Mouse (Mus musculus) midbrain, embryonic 10.5 days (tissue): ENCODE data around the gene Akr1b7. TPM values are rescaled to one million over a fixed set of nuclear protein-coding genes. Genes with fewer than 3 reads are reported as not detected.
A peak's percentile ranks its signal among the peaks of the same experiment; 100 is the strongest.

Experiments
- DNase-seq: peaks from one replicate; pipeline ENCODE4 v3.0.0-alpha.2; 2017; ENCODE audit warnings: low spot score
- H3K27ac ChIP-seq: fragments of 300-500 bp; sonication (generic); replicated peaks from 2 replicates; pipeline ENCODE4 v1.5.1; 2016; ENCODE audit warnings: mild to moderate bottlenecking
- H3K27me3 ChIP-seq: fragments of 300-500 bp; sonication (generic); 2 replicates; pipeline ENCODE4 v1.6.1; 2016; ENCODE audit warnings: low read depth, mild to moderate bottlenecking; ENCODE audit not compliant: poor library complexity, severe bottlenecking
- H3K36me3 ChIP-seq: fragments of 300-500 bp; sonication (generic); 2 replicates; pipeline ENCODE4 v1.6.1; 2016; ENCODE audit warnings: mild to moderate bottlenecking, moderate library complexity
- H3K4me1 ChIP-seq: fragments of 300-500 bp; sonication (generic); 2 replicates; pipeline ENCODE4 v1.6.1; 2016
- H3K4me3 ChIP-seq: fragments of 300-500 bp; sonication (generic); 2 replicates; pipeline ENCODE4 v1.5.1; 2016; ENCODE audit warnings: mild to moderate bottlenecking, moderate library complexity
- H3K9me3 ChIP-seq: fragments of 300-500 bp; sonication (generic); replicated peaks from 2 replicates; pipeline ENCODE4 v1.6.1; 2016; ENCODE audit warnings: mild to moderate bottlenecking
- WGBS: fragments of 180-500 bp; shearing (Covaris S2); methylation state at CpG from one replicate; pipeline ENCODE4 v1.1.7; 2016; 5-methylcytosine and 5-hydroxymethylcytosine counted together
- polyA plus RNA-seq: library from polyadenylated mRNA; unstranded; fragments of >200 nt; fragmentation: Nextera tagmentation; extraction: Ambion mirVana; gene quantifications from 2 replicates; pipeline ENCODE4 v1.2.1, GENCODE M21; 2016

Akr1b7 gene
- polyA plus RNA-seq, 1 experiment from 2014 or later, result not detected

DNA sequence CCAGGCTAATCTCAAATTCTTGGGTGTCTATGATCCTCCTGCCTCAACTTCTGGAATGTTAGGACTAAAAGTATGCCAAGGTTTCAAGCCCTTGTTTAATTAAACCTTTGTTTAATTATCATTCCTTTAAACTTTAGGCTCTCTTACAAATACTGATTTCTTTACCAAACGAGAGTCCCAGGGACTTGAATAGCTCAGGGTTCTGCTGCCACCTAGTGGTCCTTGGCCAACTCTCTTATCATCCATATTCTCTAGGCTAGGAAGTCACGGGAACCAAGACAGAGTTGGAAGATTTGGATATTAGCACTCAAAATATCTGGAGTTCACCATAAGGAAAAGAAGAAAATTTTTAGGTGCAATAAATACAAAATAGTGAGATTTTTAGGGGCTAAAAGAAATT lies 35.8 kb downstream of the Akr1b7 start:
- 12% methylated on average over 2 of the region's 2 CpGs for WGBS
- Histone ChIP-seq H3K36me3 (no peaks in the 10 kb centered on the region), H3K9me3 (no peaks in the 10 kb centered on the region), H3K4me3 (no peak overlapping the region), H3K27ac (no peak overlapping the region), H3K4me1 (no peaks in the 10 kb centered on the region), H3K27me3 (no peaks in the 10 kb centered on the region)
- peak; percentile 57 for DNase-seq

DNA sequence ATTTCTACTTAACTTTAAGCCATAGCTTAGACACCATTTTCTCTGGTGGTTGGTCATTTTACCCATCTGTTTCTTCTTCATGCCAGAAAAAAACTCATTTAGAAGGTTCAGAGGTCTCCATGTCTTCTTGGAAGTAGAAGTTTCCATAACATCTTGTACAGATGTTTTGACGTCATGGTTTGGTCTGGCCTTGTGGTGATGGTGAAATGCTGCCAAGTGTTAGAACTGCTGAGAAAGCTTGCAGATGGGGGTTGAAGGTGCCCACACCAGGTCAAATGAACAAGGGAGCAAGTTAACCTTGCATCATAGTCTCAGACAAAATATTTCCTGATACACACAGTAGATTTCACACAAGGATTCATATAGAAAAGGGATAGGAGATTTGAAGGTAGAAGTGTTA lies 36.6 kb downstream of the Akr1b7 start:
- H3K4me3 ChIP-seq, result no peak overlapping the region
- H3K27ac ChIP-seq, result no peak overlapping the region
- no peak for DNase-seq
- 83% methylated on average over 1 of the region's 1 CpGs for WGBS
- H3K27me3 ChIP-seq, result no peaks in the 10 kb centered on the region
- no peaks in the 10 kb centered on the region for H3K4me1 ChIP-seq
- H3K9me3 ChIP-seq, result no peaks in the 10 kb centered on the region
- H3K36me3 ChIP-seq, result no peaks in the 10 kb centered on the region

DNA sequence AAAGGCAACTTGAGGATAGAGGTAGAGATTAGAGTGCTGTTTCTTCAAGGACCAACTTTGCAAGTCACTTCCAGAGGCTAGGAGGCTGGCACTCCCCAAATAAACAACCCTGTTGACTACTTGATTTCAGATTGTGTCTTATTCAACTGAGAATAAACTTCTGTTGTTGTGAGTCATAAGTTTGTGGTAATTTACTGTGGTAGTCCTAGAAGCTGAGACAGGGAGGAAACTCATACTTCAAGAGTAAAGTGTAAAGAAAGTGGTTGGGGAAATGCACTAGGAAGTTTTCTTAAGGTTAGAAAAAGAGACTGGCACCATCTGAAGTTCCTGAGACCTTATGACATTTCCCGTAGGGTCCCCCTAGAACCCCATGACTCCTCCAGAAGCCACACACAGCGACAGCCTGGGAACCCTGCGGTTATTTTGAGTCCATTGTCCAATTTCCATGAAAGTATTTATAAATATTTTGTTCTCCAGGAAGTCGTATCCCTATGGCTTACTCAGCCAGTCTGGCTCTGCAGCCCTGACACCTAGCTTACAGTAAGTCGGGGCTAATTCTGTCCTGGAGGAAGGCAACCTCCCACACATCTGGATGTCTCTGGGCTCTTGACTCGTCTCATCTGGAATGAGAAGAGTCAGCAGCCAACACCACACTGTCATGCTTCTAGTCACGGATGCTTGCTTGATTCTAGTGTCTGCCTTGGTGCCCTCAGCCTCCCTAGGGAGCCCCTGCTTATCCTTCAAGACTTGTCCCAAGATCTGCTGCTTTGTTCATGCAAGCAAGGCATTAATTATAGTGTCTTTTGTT lies 41.0 kb downstream of the Akr1b7 start:
- no peaks in the 10 kb centered on the region for H3K4me1 ChIP-seq
- no peaks in the 10 kb centered on the region for H3K36me3 ChIP-seq
- H3K27ac ChIP-seq, result no peak overlapping the region
- DNase-seq, result no peak
- no peaks in the 10 kb centered on the region for H3K27me3 ChIP-seq
- H3K9me3 ChIP-seq, result no peaks in the 10 kb centered on the region
- 72% methylated on average over 7 of the region's 7 CpGs for WGBS
- H3K4me3 ChIP-seq, result no peak overlapping the region

DNA sequence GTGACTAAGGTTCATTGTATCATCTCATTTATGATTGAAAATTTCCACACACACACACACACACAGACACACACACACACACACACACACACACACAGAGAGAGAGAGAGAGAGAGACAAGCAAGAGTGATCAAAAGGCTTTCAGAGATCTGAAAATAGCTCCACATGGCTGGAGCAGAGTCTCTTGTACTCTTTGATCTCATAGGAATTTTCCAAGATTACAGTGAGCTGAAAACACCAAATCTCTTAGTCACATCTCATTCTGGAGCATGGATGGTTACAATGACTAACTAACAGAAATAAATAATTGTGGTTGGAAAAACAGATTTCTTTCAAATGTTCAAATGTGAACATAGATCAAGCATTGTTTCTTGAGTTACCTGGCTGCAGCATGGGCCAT lies 47.3 kb downstream of the Akr1b7 start:
- Histone ChIP-seq H3K36me3 (no peaks in the 10 kb centered on the region), H3K4me1 (no peaks in the 10 kb centered on the region), H3K4me3 (no peak overlapping the region), H3K9me3 (no peaks in the 10 kb centered on the region), H3K27ac (no peak overlapping the region), H3K27me3 (no peaks in the 10 kb centered on the region)
- DNase-seq, result no peak

DNA sequence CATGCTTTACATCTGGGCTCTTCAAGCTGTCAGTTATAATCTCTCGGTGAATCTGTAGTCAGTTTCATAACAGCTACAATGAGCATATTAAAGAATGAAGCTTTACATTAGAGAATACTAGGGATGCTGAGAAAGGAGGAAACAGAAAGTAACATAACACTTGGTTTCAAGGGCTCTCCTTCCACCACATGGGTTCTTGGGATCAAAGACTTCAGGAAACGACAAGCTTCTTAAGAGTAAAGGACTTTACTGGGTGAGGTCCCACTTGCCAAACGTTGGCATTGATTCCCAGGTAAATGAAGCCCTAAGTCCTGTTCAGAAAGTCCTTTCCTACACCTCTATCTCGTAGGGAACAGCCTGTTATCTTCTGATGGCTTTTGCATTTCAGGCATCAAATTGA lies 48.5 kb downstream of the Akr1b7 start:
- Histone ChIP-seq H3K27ac (no peak overlapping the region), H3K27me3 (no peaks in the 10 kb centered on the region), H3K4me1 (no peaks in the 10 kb centered on the region), H3K9me3 (no peaks in the 10 kb centered on the region), H3K36me3 (no peaks in the 10 kb centered on the region), H3K4me3 (no peak overlapping the region)
- DNase-seq, result no peak
- WGBS, result 64% methylated on average over 4 of the region's 4 CpGs

DNA sequence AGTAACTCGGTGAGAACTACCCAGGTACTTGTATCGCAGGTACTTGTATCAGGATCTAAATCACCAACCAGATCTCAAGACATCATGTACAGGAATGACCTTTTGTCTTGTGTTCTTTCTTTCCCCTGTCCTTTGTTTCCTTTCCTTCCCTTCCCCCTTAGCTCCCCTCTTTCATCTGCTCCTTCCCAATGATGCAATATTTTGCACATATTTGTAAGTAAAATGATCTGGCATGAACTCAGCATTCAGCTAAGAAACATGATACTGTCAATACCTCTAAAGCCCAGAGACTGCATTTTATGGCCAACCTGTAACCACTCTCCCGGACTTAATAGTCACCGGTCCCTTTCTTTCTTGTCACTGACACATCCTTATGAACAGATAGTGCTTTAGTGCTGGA lies 51.4 kb downstream of the Akr1b7 start:
- DNase-seq, result no peak
- Histone ChIP-seq H3K9me3 (no peaks in the 10 kb centered on the region), H3K4me3 (no peak overlapping the region), H3K27me3 (no peaks in the 10 kb centered on the region), H3K4me1 (no peaks in the 10 kb centered on the region), H3K36me3 (no peaks in the 10 kb centered on the region), H3K27ac (no peak overlapping the region)
- 93% methylated on average over 4 of the region's 4 CpGs for WGBS

DNA sequence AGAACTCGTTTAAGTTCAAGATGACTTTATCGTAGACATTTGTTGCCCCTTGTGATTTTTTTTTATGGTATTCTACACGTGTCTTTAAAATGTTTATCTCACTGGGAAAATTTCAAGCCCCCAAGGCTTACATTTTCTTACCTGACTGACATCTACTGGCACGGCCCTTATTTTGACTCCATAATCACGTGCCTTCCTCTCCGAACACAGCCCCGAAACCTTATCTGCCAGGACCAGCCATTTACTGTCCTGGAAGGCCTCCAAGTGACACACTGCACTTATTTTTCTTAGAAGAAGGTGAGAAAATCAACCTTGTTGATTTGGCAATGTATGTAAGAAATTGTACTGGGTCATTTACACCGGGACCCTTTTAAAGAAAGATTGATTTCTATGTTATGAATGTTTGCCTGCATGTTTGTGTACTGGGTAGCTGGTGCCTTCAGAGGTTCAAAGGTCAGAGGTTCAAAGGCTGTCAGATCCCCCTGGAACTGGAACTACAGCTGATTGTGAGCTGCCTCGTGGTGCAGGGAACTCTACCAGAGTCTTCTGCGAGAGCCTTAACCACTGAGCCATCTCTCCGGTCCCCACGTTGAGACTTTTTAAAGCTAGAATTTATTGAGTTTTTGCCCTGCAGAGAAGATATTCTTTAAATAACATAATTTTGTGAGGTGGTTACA lies 59.4 kb downstream of the Akr1b7 start:
- H3K4me1 ChIP-seq, result peaks cover 8% of the 10 kb centered on the region
- 88% methylated on average over 12 of the region's 12 CpGs for WGBS
- no peak for DNase-seq
- no peak overlapping the region for H3K27ac ChIP-seq
- H3K27me3 ChIP-seq, result no peaks in the 10 kb centered on the region
- H3K9me3 ChIP-seq, result no peaks in the 10 kb centered on the region
- H3K36me3 ChIP-seq, result no peaks in the 10 kb centered on the region
- H3K4me3 ChIP-seq, result no peak overlapping the region

Other genes starting within 250 kb of the Akr1b7 start
- 50.7 and 54.7 TPM in 2 replicates for gene Slc35b4, start 235.2 kb upstream of the Akr1b7 start, polyA plus RNA-seq
- gene Akr1b3, start 94.9 kb upstream of the Akr1b7 start, polyA plus RNA-seq, result 236 and 282 TPM in 2 replicates
- gene Akr1b8, start 58.2 kb upstream of the Akr1b7 start, polyA plus RNA-seq, result 16.5 and 19.4 TPM in 2 replicates
- 15.0 and 16.2 TPM in 2 replicates for gene Akr1b10, start 28.1 kb upstream of the Akr1b7 start, polyA plus RNA-seq
- gene Bpgm, start 63.9 kb downstream of the Akr1b7 start, polyA plus RNA-seq, result 57.2 and 66.0 TPM in 2 replicates
- gene Cald1, start 186.2 kb downstream of the Akr1b7 start, polyA plus RNA-seq, result 143 and 152 TPM in 2 replicates